ENCODE assay signal across 51 mouse cellular contexts in the genomic region with DNA sequence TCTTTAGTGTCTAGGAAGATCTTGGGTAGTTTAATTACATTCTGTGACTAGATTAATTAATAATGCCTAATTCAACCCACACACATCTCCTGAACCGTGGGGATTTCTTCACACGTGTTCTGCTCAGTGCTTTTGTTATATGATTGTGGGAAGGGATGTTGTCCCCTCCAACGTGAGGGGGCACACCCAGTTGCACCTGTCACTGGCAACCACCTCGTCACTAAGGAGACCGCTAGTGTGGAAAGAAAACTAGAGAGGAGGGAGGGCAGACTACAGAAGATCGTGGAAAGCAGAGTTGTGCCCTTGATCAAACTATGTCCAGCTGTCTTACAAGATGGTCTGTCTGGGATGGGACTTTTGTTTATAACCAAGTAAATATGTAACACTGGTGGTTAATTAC. TPM values are rescaled to one million over a fixed set of nuclear protein-coding genes. Genes with fewer than 3 reads are reported as not detected.
"Had no signal": no experiment of that assay in that cellular context is flagged by ENCODE, and none has a peak within 500 bp of the region (broad histone marks: within the 10 kb centered on the region; RNA-seq: fewer than 3 reads in every experiment).

No protein-coding gene starts in this region.

- H3K9ac ChIP-seq: heart, embryonic 12.5 days; heart, embryonic 13.5 days; heart, embryonic 15.5 days; hindbrain, embryonic 12.5 days; hindbrain, embryonic 13.5 days; hindbrain, embryonic 14.5 days; hindbrain, embryonic 15.5 days; intestine, embryonic 15.5 days; kidney, embryonic 15.5 days had no signal

- DNase-seq: heart, postnatal 10 days; heart, postnatal 14 days; heart, postnatal 36 days; heart, postnatal 4 days; kidney, adult 11 months; kidney, adult 18-20 months; kidney, adult 2 months; kidney, adult 8-10 months; kidney, adult 9 months; kidney, postnatal 10 days; kidney, postnatal 14 days; kidney, postnatal 25 days; kidney, postnatal 36 days; kidney, postnatal 4 days; layer of hippocampus, adult 9-11 months; layer of hippocampus, postnatal 36 days had no signal

- H3K4me2 ChIP-seq: heart, embryonic 11.5 days; heart, embryonic 13.5 days; heart, embryonic 15.5 days; hindbrain, embryonic 12.5 days; hindbrain, embryonic 13.5 days; hindbrain, embryonic 14.5 days; hindbrain, embryonic 15.5 days; intestine, embryonic 15.5 days; kidney, embryonic 15.5 days had no signal

- H3K4me1 ChIP-seq: hindbrain, embryonic 10.5 days; hindbrain, embryonic 12.5 days; hindbrain, embryonic 13.5 days; intestine, embryonic 15.5 days had no signal

- ATAC-seq: hindbrain, embryonic 16.5 days; inflammation-experienced regulatory T-cells, adult 6 months; intestine, embryonic 15.5 days; intestine, embryonic 16.5 days; intestine, postnatal 0 days had no signal

- H3K36me3 ChIP-seq: heart, embryonic 10.5 days; heart, embryonic 12.5 days; heart, embryonic 13.5 days; heart, embryonic 15.5 days; hindbrain, embryonic 10.5 days; hindbrain, embryonic 12.5 days; hindbrain, embryonic 13.5 days; hindbrain, embryonic 15.5 days; intestine, embryonic 15.5 days; kidney, embryonic 15.5 days had no signal

- H3K27me3 ChIP-seq: heart, embryonic 12.5 days; heart, embryonic 15.5 days; hindbrain, embryonic 12.5 days; hindbrain, embryonic 13.5 days; hindbrain, embryonic 15.5 days; intestine, embryonic 15.5 days had no signal

- H3K27ac ChIP-seq: heart, embryonic 10.5 days; heart, embryonic 13.5 days; heart, embryonic 15.5 days; hindbrain, embryonic 10.5 days; hindbrain, embryonic 12.5 days; hindbrain, embryonic 13.5 days; hindbrain, embryonic 14.5 days; hindbrain, embryonic 15.5 days; hindbrain, postnatal 0 days; intestine, embryonic 15.5 days; kidney, embryonic 15.5 days; kidney, postnatal 0 days; layer of hippocampus, adult 2 months; left cerebral cortex, adult 2 months had no signal

- H3K9me3 ChIP-seq: heart, embryonic 10.5 days; heart, embryonic 12.5 days; heart, embryonic 13.5 days; heart, embryonic 15.5 days; hindbrain, embryonic 10.5 days; hindbrain, embryonic 12.5 days; hindbrain, embryonic 13.5 days; hindbrain, embryonic 15.5 days; intestine, embryonic 15.5 days; kidney, embryonic 15.5 days had no signal

- H3K4me3 ChIP-seq: heart, embryonic 10.5 days; heart, embryonic 12.5 days; heart, embryonic 13.5 days; heart, embryonic 15.5 days; hindbrain, embryonic 10.5 days; hindbrain, embryonic 12.5 days; hindbrain, embryonic 13.5 days; hindbrain, embryonic 15.5 days; intestine, embryonic 15.5 days; kidney, embryonic 15.5 days; layer of hippocampus, adult 2 months; left cerebral cortex, adult 2 months had no signal

RNA-seq across cellular contexts. Expression of a gene that starts 40.1 kb away (rescaled TPM):
- total RNA-seq: heart, postnatal 10 days; heart, postnatal 14 days; heart, postnatal 25 days; heart, postnatal 36 days; heart, postnatal 4 days; hematopoietic stem cell, adult 5-6 weeks; hindbrain, postnatal 0 days; layer of hippocampus, adult 18-20 months; layer of hippocampus, adult 2 months; layer of hippocampus, adult 8-10 months; layer of hippocampus, postnatal 10 days; layer of hippocampus, postnatal 25 days; layer of hippocampus, postnatal 36 days; left cerebral cortex, adult 18-20 months; left cerebral cortex, adult 2 months had no signal
- polyA plus RNA-seq: heart, embryonic 10.5 days; heart, embryonic 11.5 days; heart, embryonic 12.5 days; heart, embryonic 13.5 days; heart, embryonic 14.5 days; heart, embryonic 15.5 days; heart, embryonic 16.5 days; heart, postnatal 0 days; hindbrain, embryonic 10.5 days; hindbrain, embryonic 11.5 days; hindbrain, embryonic 13.5 days; hindbrain, embryonic 14.5 days; hindbrain, embryonic 15.5 days; hindbrain, postnatal 0 days; inflammation-experienced regulatory T-cells, adult 6 months; intestine, embryonic 14.5 days; intestine, embryonic 15.5 days; intestine, embryonic 16.5 days; intestine, postnatal 0 days; kidney, adult 2 months; kidney, embryonic 14.5 days; kidney, embryonic 15.5 days; kidney, embryonic 16.5 days; kidney, postnatal 0 days; large intestine, adult 2 months had no signal
